Mouse (Mus musculus) adrenal gland, postnatal 14 days (tissue): Measurements from ENCODE around the gene Kcnj3. TPM values are rescaled to one million over a fixed set of nuclear protein-coding genes. Genes with fewer than 3 reads are reported as not detected.

ENCODE experiments used
- DNase-seq: peaks from one replicate; pipeline ENCODE4 v3.0.0; 2021; ENCODE audit warnings: mixed read lengths
- total RNA-seq: library from RNA; stranded (reverse); gene quantifications from 2 replicates; pipeline ENCODE4 v1.2.3, GENCODE M21; 2021

Gene Kcnj3
- total RNA-seq, 1 experiment from 2014 or later = 0.56 TPM

GRCm38 (mm10) chr2:55517297-55517696 is 81.5 kb downstream of the Kcnj3 start:
- no peak for DNase-seq

- no peak for DNase-seq
These were observed 97.1 kb downstream of the Kcnj3 start for GRCm38 (mm10) chr2:55532738-55533491.

GRCm38 (mm10) chr2:55534946-55535345 is 99.2 kb downstream of the Kcnj3 start:
- no peak for DNase-seq

DNA sequence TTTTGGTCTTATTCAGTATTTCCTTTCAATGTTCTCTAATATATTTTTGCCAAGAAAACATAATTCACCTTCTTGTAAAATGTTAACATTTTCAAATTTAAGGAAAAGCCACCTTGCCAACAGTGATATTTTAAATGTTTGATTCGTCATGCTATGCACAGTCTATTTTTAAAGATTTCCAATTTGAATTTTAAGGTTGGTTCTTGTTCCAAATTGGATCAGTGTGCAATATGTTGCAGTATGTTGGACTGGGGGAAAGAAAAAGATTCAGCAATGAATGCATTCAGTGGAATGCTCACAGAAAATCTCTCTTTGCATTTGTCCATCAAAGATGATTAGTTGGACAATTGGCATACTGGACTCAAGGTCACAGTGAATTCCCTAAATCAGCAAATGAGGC is 99.7 kb downstream of the Kcnj3 start:
- DNase-seq = no peak

DNA sequence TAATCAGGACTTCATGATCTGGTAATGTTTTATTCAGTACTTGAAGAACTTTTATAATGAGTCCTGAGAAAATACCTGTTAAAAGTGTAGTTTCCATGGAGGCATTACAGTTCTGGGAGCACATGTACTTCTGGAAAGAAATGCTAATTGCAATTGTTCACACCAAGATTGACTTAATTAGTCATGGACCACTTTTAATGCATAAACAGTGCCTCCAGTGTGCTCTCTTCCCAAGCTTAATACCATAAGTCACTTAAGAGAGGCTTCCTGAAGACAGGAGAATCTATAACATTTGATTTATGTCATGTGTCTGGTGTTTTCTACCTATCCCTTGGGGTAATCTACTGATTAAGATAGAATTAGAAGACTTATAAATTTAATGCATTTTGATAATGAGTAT is 111.8 kb downstream of the Kcnj3 start:
- no peak for DNase-seq

- no peak for DNase-seq
These were observed 122.7 kb downstream of the Kcnj3 start for GRCm38 (mm10) chr2:55558368-55558985.

GRCm38 (mm10) chr2:55569291-55569690 is 133.5 kb downstream of the Kcnj3 start:
- DNase-seq = no peak

DNA sequence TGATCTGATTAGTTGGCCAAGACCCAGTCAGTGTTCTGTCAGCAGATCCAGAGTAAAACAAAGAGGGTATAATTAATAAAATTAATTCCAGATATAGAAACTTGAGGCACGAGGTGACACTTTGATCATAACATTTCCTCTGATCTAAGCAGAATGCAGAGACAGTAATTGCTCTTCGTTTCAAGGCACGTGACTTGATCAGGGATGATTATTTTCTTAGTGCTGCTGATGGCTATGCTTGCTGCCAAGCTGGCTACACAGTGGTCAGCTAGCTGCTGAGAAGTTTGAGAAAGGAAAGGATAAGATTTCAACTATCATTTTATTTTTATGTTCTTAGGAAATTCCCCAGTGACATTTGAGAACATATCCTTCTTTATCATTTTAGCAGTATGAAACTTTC is 135.7 kb downstream of the Kcnj3 start:
- no peak for DNase-seq

DNA sequence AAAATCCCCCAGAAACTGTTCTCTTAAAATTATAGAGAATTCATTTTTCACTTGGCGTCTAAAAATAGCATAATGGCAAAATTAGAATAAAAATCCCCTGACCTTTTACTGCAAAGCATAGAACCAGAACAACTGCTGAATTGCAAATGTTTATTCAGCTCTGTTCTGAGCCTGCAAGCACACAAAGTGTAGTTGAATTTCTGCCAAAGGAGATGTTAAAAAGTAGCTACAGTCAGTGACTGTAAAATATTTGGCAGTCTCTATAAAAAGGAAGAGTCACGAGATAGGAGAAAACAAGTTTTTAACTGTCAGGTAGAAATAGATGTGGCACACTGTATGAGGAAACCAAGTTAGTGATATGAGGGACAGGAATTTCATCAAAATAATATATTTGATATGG is 144.5 kb downstream of the Kcnj3 start:
- DNase-seq = no peak

GRCm38 (mm10) chr2:55591226-55591988 is 155.6 kb downstream of the Kcnj3 start:
- no peak for DNase-seq
